1 mouse cellular context compared by ENCODE assay signal in the genomic region with DNA sequence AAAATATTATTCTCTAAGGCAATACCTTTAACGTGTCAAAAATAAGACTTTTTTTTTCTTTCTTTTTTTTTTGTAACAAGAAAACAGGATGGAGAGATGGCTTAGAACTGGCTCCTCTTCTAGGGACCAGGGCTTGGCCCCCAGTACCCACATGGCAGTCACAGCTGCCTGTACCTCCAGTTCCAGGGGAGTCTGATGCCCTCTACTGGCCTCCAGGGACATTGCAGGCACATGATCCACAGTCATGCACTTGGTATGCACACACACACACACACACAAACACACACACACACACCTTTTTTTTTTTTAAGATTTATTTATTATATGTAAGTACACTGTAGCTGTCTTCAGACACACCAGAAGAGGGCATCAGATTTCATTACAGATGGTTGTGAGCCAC.
A peak's percentile ranks its signal among the peaks of the same experiment; 100 is the strongest.
TF ChIP-seq lines count a peak whose summit lies in the region.

No protein-coding gene starts in this region.

TF ChIP-seq in CH12.LX, 34 proteins besides CTCF, POLR2A, EP300 and RAD21:
- peak; percentile 49 for TF ChIP-seq SMC3 (IDR thresholded peaks at IDR 0.05; ENCODE audit: low read depth, low read length)
- TF ChIP-seq IRF4 (IDR thresholded peaks at IDR 0.05; ENCODE audit: low read depth, low read length): no peak
- TF ChIP-seq MAFK (IDR thresholded peaks at IDR 0.05; ENCODE audit: insufficient replicate concordance, low read length): no peak
- no peak for TF ChIP-seq MYC (IDR thresholded peaks at IDR 0.05; ENCODE audit: low read depth, low read length)
- TF ChIP-seq SIN3A (IDR thresholded peaks at IDR 0.05; ENCODE audit: low read length): no peak
- no peak for TF ChIP-seq JUND (conservative IDR thresholded peaks at IDR 0.05; ENCODE audit: low read depth, low read length)
